Mouse (Mus musculus) MEL (cell line): Measurements from ENCODE around the gene Nemp1. TPM values are rescaled to one million over a fixed set of nuclear protein-coding genes. Genes with fewer than 3 reads are reported as not detected.

Experiments
- DNase-seq: peaks from one replicate; pipeline ENCODE4 v3.0.0; 2011; ENCODE audit warnings: low read depth, low spot score
- H3K27ac ChIP-seq: 2 replicates; pipeline ENCODE4 v1.5.1; 2012; ENCODE audit warnings: low read depth, mild to moderate bottlenecking, control low read depth, low read length, moderate library complexity; ENCODE audit not compliant: control insufficient read depth
- H3K27me3 ChIP-seq, 2 experiments: fragments of 150-350 bp in 1 of 2; sonication (generic) in 1 of 2; 2 replicates each; pipeline ENCODE4 v1.6.1; 2012; ENCODE audit warnings: low read length in 2 of 2, mild to moderate bottlenecking in 2 of 2, improper control_type of control experiment in 1 of 2, moderate library complexity in 1 of 2; ENCODE audit not compliant: insufficient read depth in 2 of 2, control insufficient read depth in 1 of 2
- H3K36me3 ChIP-seq, 2 experiments: 2 replicates each; pipeline ENCODE4 v1.6.1; 2012 to 2014; ENCODE audit warnings: low read length in 2 of 2, improper control_type of control experiment in 1 of 2, inconsistent platforms in 1 of 2, mild to moderate bottlenecking in 1 of 2; ENCODE audit not compliant: insufficient read depth in 2 of 2, control insufficient read depth in 1 of 2
- H3K4me1 ChIP-seq, 2 experiments: fragments of 150-350 bp in 1 of 2; sonication (generic) in 1 of 2; 2 replicates each; pipeline ENCODE4 v1.6.1; 2012; ENCODE audit warnings: low read length in 2 of 2, improper control_type of control experiment in 1 of 2, mild to moderate bottlenecking in 1 of 2; ENCODE audit not compliant: insufficient read depth in 2 of 2, control insufficient read depth in 1 of 2
- H3K4me3 ChIP-seq, 2 experiments: fragments of 150-350 bp in 1 of 2; sonication (generic) in 1 of 2; 2 replicates each; pipeline ENCODE4 v1.5.1; 2012; ENCODE audit warnings: low read depth in 2 of 2, low read length in 2 of 2, mild to moderate bottlenecking in 2 of 2, moderate library complexity in 2 of 2, control low read depth in 1 of 2, improper control_type of control experiment in 1 of 2; ENCODE audit not compliant: control insufficient read depth in 1 of 2, insufficient read depth in 1 of 2
- H3K79me2 ChIP-seq: 2 replicates; pipeline ENCODE4 v1.6.1; 2012; ENCODE audit warnings: mild to moderate bottlenecking, low read length, moderate library complexity; ENCODE audit not compliant: control insufficient read depth, poor library complexity, insufficient read depth
- H3K9ac ChIP-seq: 2 replicates; pipeline ENCODE4 v1.6.1; 2012; ENCODE audit warnings: low read depth, mild to moderate bottlenecking, control low read depth, low read length, moderate library complexity; ENCODE audit not compliant: control insufficient read depth, poor library complexity, severe bottlenecking
- H3K9me3 ChIP-seq: fragments of 150-350 bp; sonication (generic); replicated peaks from 2 replicates; pipeline ENCODE4 v1.6.1; 2012; ENCODE audit warnings: mild to moderate bottlenecking, low read length, improper control_type of control experiment, moderate library complexity; ENCODE audit not compliant: insufficient read depth
- BHLHE40 ChIP-seq: IDR thresholded peaks from 2 replicates; pipeline ENCODE4 v1.6.1; 2012; ENCODE audit warnings: low read depth, mild to moderate bottlenecking, inconsistent platforms, low read length, improper control_type of control experiment, borderline replicate concordance
- CTCF ChIP-seq, 3 experiments: IDR thresholded peaks in 2 of 3; conservative IDR thresholded peaks in 1 of 3; 2 replicates each; pipeline ENCODE4 v1.5.1; 2011 to 2012; ENCODE audit warnings: low read length in 3 of 3, low read depth in 2 of 3, mild to moderate bottlenecking in 2 of 3, improper control_type of control experiment in 1 of 3, inconsistent platforms in 1 of 3, mixed read lengths in 1 of 3, moderate library complexity in 1 of 3; ENCODE audit not compliant: control insufficient read depth in 1 of 3, insufficient read depth in 1 of 3, poor library complexity in 1 of 3, severe bottlenecking in 1 of 3
- E2F4 ChIP-seq: IDR thresholded peaks from 2 replicates; pipeline ENCODE4 v1.6.1; 2011; ENCODE audit warnings: low read depth, low read length, improper control_type of control experiment, borderline replicate concordance
- ELF1 ChIP-seq: IDR thresholded peaks from 2 replicates; pipeline ENCODE4 v1.6.1; 2014; ENCODE audit warnings: low read depth, mild to moderate bottlenecking, inconsistent platforms, low read length, improper control_type of control experiment, moderate library complexity
- EP300 ChIP-seq, 2 experiments: IDR thresholded peaks; 2 replicates each; pipeline ENCODE4 v1.6.1; 2011; ENCODE audit warnings: improper control_type of control experiment in 2 of 2, low read length in 2 of 2, low read depth in 1 of 2, mild to moderate bottlenecking in 1 of 2
- GABPA ChIP-seq: IDR thresholded peaks from 2 replicates; pipeline ENCODE4 v1.6.1; 2012; ENCODE audit warnings: low read depth, mild to moderate bottlenecking, inconsistent platforms, low read length, improper control_type of control experiment, moderate library complexity
- HCFC1 ChIP-seq: IDR thresholded peaks from 2 replicates; pipeline ENCODE4 v1.6.1; 2012; ENCODE audit warnings: low read depth, mild to moderate bottlenecking, inconsistent platforms, low read length, improper control_type of control experiment, moderate library complexity
- JUND ChIP-seq: IDR thresholded peaks from 2 replicates; pipeline ENCODE4 v1.6.1; 2011; ENCODE audit warnings: low read depth, mild to moderate bottlenecking, improper control_type of control experiment, low read length
- KAT2A ChIP-seq: conservative IDR thresholded peaks from 2 replicates; pipeline ENCODE4 v1.6.1; 2012; ENCODE audit warnings: low read depth, low read length, improper control_type of control experiment, inconsistent platforms
- MAFK ChIP-seq: IDR thresholded peaks from 2 replicates; pipeline ENCODE4 v1.6.1; 2011; ENCODE audit warnings: low read depth, mild to moderate bottlenecking, low read length, improper control_type of control experiment, borderline replicate concordance
- MAZ ChIP-seq: IDR thresholded peaks from 2 replicates; pipeline ENCODE4 v1.6.1; 2012; ENCODE audit warnings: low read depth, mild to moderate bottlenecking, inconsistent platforms, low read length, improper control_type of control experiment
- MEF2A ChIP-seq: IDR thresholded peaks from 2 replicates; pipeline ENCODE4 v1.6.1; 2014; ENCODE audit warnings: low read depth, mild to moderate bottlenecking, inconsistent platforms, low read length, improper control_type of control experiment; ENCODE audit not compliant: poor library complexity, insufficient replicate concordance, severe bottlenecking; ENCODE audit errors: extremely low read depth
- MYB ChIP-seq: IDR thresholded peaks from 2 replicates; pipeline ENCODE4 v1.6.1; 2011; ENCODE audit warnings: mild to moderate bottlenecking, low read depth, low read length, improper control_type of control experiment
- MYC ChIP-seq: IDR thresholded peaks from 2 replicates; pipeline ENCODE4 v1.6.1; 2011; ENCODE audit warnings: low read depth, mild to moderate bottlenecking, low read length, improper control_type of control experiment, moderate library complexity
- NELFE ChIP-seq: IDR thresholded peaks from 2 replicates; pipeline ENCODE4 v1.6.1; 2011; ENCODE audit warnings: low read depth, low read length, improper control_type of control experiment
- NRF1 ChIP-seq: IDR thresholded peaks from 2 replicates; pipeline ENCODE4 v1.6.1; 2014; ENCODE audit warnings: low read depth, mild to moderate bottlenecking, inconsistent platforms, low read length, improper control_type of control experiment, moderate library complexity; ENCODE audit not compliant: poor library complexity, insufficient read depth, severe bottlenecking
- POLR2AphosphoS2 ChIP-seq: IDR thresholded peaks from 2 replicates; pipeline ENCODE4 v1.6.1; 2011; ENCODE audit warnings: low read length, improper control_type of control experiment
- RCOR1 ChIP-seq: IDR thresholded peaks from 2 replicates; pipeline ENCODE4 v1.6.1; 2012; ENCODE audit warnings: low read depth, mild to moderate bottlenecking, inconsistent platforms, low read length, improper control_type of control experiment
- SIN3A ChIP-seq: IDR thresholded peaks from 2 replicates; pipeline ENCODE4 v1.6.1; 2012; ENCODE audit warnings: low read length, improper control_type of control experiment, inconsistent platforms
- SMC3 ChIP-seq: IDR thresholded peaks from 2 replicates; pipeline ENCODE4 v1.6.1; 2011; ENCODE audit warnings: low read depth, low read length, improper control_type of control experiment
- TCF12 ChIP-seq: IDR thresholded peaks from 2 replicates; pipeline ENCODE4 v1.6.1; 2014; ENCODE audit warnings: low read depth, mild to moderate bottlenecking, inconsistent platforms, low read length, improper control_type of control experiment, moderate library complexity
- USF1 ChIP-seq: IDR thresholded peaks from 2 replicates; pipeline ENCODE4 v1.6.1; 2014; ENCODE audit warnings: low read depth, mild to moderate bottlenecking, inconsistent platforms, low read length, improper control_type of control experiment, moderate library complexity
- USF2 ChIP-seq, 2 experiments: IDR thresholded peaks; 2 replicates each; pipeline ENCODE4 v1.6.1; 2011 to 2012; ENCODE audit warnings: improper control_type of control experiment in 2 of 2, low read length in 2 of 2, borderline replicate concordance in 1 of 2, inconsistent platforms in 1 of 2, low read depth in 1 of 2, mild to moderate bottlenecking in 1 of 2; ENCODE audit not compliant: insufficient read depth in 1 of 2
- ZC3H11A ChIP-seq: IDR thresholded peaks from 2 replicates; pipeline ENCODE4 v1.6.1; 2012; ENCODE audit warnings: low read depth, mild to moderate bottlenecking, inconsistent platforms, low read length, improper control_type of control experiment
- ZKSCAN1 ChIP-seq: IDR thresholded peaks from 2 replicates; pipeline ENCODE4 v1.6.1; 2012; ENCODE audit warnings: low read depth, mild to moderate bottlenecking, inconsistent platforms, low read length, improper control_type of control experiment, moderate library complexity
- ZMIZ1 ChIP-seq: IDR thresholded peaks from 2 replicates; pipeline ENCODE4 v1.6.1; 2012; ENCODE audit warnings: low read depth, mild to moderate bottlenecking, inconsistent platforms, low read length, improper control_type of control experiment, moderate library complexity
- ZNF384 ChIP-seq: IDR thresholded peaks from 2 replicates; pipeline ENCODE4 v1.6.1; 2012; ENCODE audit warnings: low read depth, mild to moderate bottlenecking, inconsistent platforms, low read length, improper control_type of control experiment
- polyA plus RNA-seq, 2 experiments: library from polyadenylated mRNA; stranded (reverse) in 1 of 2; unstranded in 1 of 2; fragments of >175 nt in 1 of 2; fragments of >200 nt in 1 of 2; gene quantifications; 2 replicates each; pipeline versions ENCODE4 v1.2.1 to v1.2.4; 2012; ENCODE audit warnings: low replicate concordance in 2 of 2, low read depth in 1 of 2; ENCODE audit not compliant: insufficient read length in 2 of 2, insufficient read depth in 1 of 2, missing spikeins in 1 of 2
- total RNA-seq: library from RNA; depleted of rRNA; stranded (reverse); fragments of 300-350 nt; gene quantifications from 2 replicates; pipeline ENCODE4 v1.2.3, GENCODE M21; 2012

Nemp1 gene
- total and polyA plus RNA-seq, 3 experiments = 12.1 to 13.9 TPM; not detected in 1

DNA sequence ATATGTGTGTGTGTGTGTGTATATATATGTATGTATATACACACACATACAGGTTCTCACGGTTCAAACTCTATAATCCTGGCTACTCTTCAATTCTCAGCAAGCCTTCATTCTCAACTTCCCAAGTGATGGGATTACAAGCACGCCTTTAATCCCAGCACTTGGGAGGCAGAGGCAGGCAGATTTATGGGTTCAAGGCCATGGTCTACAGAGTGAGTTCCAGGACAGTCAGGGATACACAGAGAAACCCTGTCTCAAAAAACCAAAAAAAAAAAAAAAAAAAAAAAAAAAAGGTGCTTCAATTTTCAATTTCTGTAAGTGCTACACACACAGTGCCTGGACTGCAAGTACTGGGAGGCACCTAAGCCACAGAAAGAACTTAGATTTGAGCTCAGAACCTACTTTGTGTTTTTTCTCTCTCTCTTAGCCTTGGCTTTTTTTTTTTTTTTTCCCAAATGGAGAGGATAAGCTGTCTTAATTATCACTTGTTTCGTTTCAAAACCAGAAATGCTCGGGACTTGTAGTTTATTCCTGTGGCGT is 9.2 kb downstream of the Nemp1 start:
- no peak for DNase-seq
- Histone ChIP-seq H3K9me3 (no peaks in the 10 kb centered on the region), H3K9ac (peak overlapping the region; percentile 67), H3K36me3 (no peaks in the 10 kb centered on the region), H3K4me1 (peaks cover 0 to under 1% of the 10 kb centered on the region in 2 experiments; a peak in 2 of 4 replicates), H3K79me2 (peaks cover 3% of the 10 kb centered on the region; the same call in 1 of the 2 replicates), H3K4me3 (peak overlapping the region; percentile 64 to 88), H3K27ac (peak overlapping the region; percentile 76), H3K27me3 (no peaks in the 10 kb centered on the region)
- TF ChIP-seq SIN3A (no peak), ZNF384 (peak; percentile 84)
- TF ChIP-seq, all 39 proteins: peak for 1

DNA sequence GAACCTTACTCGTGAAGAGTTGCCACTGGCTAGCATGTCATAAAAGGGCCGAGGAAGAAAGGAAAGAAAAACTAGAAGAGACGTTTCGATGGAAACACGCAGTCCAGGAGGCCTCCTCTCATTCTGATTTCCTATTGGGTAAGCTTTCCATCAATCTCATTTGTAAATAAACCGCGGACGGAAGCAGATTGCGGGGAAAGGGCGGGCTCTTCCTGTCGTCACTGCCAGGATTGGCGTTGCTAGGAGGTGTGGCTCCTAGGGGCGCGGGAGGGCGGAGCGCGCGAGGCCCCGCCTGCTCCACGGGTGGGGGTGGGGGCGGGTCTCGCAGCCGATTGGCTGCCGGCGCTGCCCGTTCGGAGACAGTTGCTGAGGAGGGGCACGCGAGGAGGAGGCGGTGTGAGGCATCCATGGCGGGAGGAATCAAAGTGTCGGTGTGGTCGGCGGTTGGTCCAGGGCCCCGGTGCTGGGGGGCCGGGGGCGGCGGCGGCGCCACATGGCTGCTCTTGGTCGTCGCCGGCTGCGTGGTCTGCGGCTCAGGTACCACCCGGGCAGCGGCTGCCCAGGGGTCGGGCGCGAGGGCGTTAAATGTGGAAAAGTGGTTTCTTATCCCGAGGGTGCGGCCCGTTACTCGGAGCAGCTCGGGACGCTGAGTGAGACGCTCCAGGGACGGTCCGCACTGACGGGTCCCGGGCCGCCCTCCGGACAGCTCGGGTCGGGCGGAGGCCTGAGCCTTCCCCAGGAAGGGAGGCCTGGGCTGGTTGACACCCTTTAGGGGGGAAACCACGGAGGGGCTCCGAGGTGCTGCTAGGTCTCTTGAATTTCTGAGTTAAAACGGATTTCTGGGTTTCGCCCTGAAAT is 10.2 kb downstream of the Nemp1 start:
- DNase-seq = peak; percentile 99
- no peaks in the 10 kb centered on the region for H3K27me3 ChIP-seq
- H3K27ac ChIP-seq = peak overlapping the region; percentile 76
- peak overlapping the region; percentile 84 for H3K9ac ChIP-seq
- H3K79me2 ChIP-seq = peaks cover 3% of the 10 kb centered on the region; the same call in 1 of the 2 replicates
- no peaks in the 10 kb centered on the region for H3K9me3 ChIP-seq
- no peaks in the 10 kb centered on the region; a peak in 1 of 4 replicates for H3K4me1 ChIP-seq
- H3K4me3 ChIP-seq = peak overlapping the region; percentile 77 to 88
- no peaks in the 10 kb centered on the region for H3K36me3 ChIP-seq
- TF ChIP-seq MAZ (peak; percentile 98), USF2 (IDR thresholded peaks at IDR 0.05; ENCODE audit: borderline replicate concordance in 1 of 2, insufficient read depth in 1 of 2, low read depth in 1 of 2, low read length in 2 of 2) (no peak), MYC (0 out of 2 replicates have a peak, but pooled peaks have one; percentile 35), POLR2AphosphoS2 (no peak), CTCF (IDR thresholded peaks at IDR 0.05 in 2 of 3, conservative IDR thresholded peaks at IDR 0.05 in 1 of 3; ENCODE audit: control insufficient read depth in 1 of 3, insufficient read depth in 1 of 3, low read depth in 2 of 3, low read length in 3 of 3, poor library complexity in 1 of 3, severe bottlenecking in 1 of 3) (no peak), MAFK (no peak), MYB (0 out of 2 replicates have a peak, but pooled peaks have one; percentile 29), BHLHE40 (0 out of 2 replicates have a peak, but pooled peaks have one; percentile 6), JUND (no peak), SMC3 (no peak), GABPA (no peak), KAT2A (no peak; the same call in 1 of the 2 replicates), NELFE (peak; percentile 70), EP300 (IDR thresholded peaks at IDR 0.05; ENCODE audit: low read depth in 1 of 2, low read length in 2 of 2) (no peak), MEF2A (no peak), NRF1 (0 out of 2 replicates have a peak, but pooled peaks have one; percentile 22), ZC3H11A (no peak), ZKSCAN1 (no peak), ELF1 (peak; percentile 58; the same call in 1 of the 2 replicates), SIN3A (peak; percentile 99), HCFC1 (peak; percentile 89), USF1 (0 out of 2 replicates have a peak, but pooled peaks have one; percentile 25), RCOR1 (no peak), TCF12 (no peak), ZMIZ1 (0 out of 2 replicates have a peak, but pooled peaks have one; percentile 33), E2F4 (no peak)
